Mouse (Mus musculus) embryonic facial prominence, embryonic 11.5 days (tissue): ENCODE measurements around the gene Rptor. TPM values are rescaled to one million over a fixed set of nuclear protein-coding genes. Genes with fewer than 3 reads are reported as not detected.
A peak's percentile ranks its signal among the peaks of the same experiment; 100 is the strongest.

Source experiments
- ATAC-seq: fragments of 200-750 bp; cut with Nextera tagmentation; replicated peaks from 2 replicates; pipeline ENCODE4 v1.8.0; 2017; ENCODE audit warnings: low read depth; ENCODE audit not compliant: insufficient number of reproducible peaks, low FRiP score, low TSS enrichment
- DNase-seq: peaks from one replicate; pipeline ENCODE4 v3.0.0-alpha.2; 2015; ENCODE audit warnings: low spot score
- H3K27ac ChIP-seq: fragments of 300-500 bp; sonication (generic); replicated peaks from 2 replicates; pipeline ENCODE4 v1.5.1; 2014; ENCODE audit warnings: mild to moderate bottlenecking, low read depth, low read length, control low read depth
- H3K27me3 ChIP-seq: fragments of 300-500 bp; sonication (generic); 2 replicates; pipeline ENCODE4 v1.6.1; 2014; ENCODE audit warnings: mild to moderate bottlenecking, low read length, moderate library complexity, mixed read lengths; ENCODE audit not compliant: control insufficient read depth, insufficient read depth
- H3K36me3 ChIP-seq: fragments of 300-500 bp; sonication (generic); replicated peaks from 2 replicates; pipeline ENCODE4 v1.6.1; 2014; ENCODE audit warnings: low read depth, mild to moderate bottlenecking, low read length, moderate library complexity, mixed read lengths; ENCODE audit not compliant: control insufficient read depth, insufficient read depth
- H3K4me1 ChIP-seq: fragments of 300-500 bp; sonication (generic); 2 replicates; pipeline ENCODE4 v1.6.1; 2014; ENCODE audit warnings: low read length, mixed read lengths; ENCODE audit not compliant: control insufficient read depth, insufficient read depth
- H3K4me2 ChIP-seq: fragments of 300-500 bp; sonication (generic); 2 replicates; pipeline ENCODE4 v1.6.1; 2014; ENCODE audit warnings: low read depth, mild to moderate bottlenecking, control low read depth, low read length, moderate library complexity
- H3K4me3 ChIP-seq: fragments of 300-500 bp; sonication (generic); 2 replicates; pipeline ENCODE4 v1.5.1; 2014; ENCODE audit warnings: low read depth, low read length, control low read depth
- H3K9ac ChIP-seq: fragments of 300-500 bp; sonication (generic); replicated peaks from 2 replicates; pipeline ENCODE4 v1.6.1; 2014; ENCODE audit warnings: mild to moderate bottlenecking, control low read depth, low read length
- H3K9me3 ChIP-seq: fragments of 300-500 bp; sonication (generic); replicated peaks from 2 replicates; pipeline ENCODE4 v1.6.1; 2016; ENCODE audit warnings: mild to moderate bottlenecking, low read length, inconsistent platforms, mixed read lengths; ENCODE audit not compliant: control insufficient read depth
- WGBS: fragments of 180-500 bp; shearing (Covaris S2); extraction: QIAGEN DNeasy Blood & Tissue Kit; methylation state at CpG from one replicate; pipeline ENCODE4 v1.1.7; 2014; 5-methylcytosine and 5-hydroxymethylcytosine counted together
- polyA plus RNA-seq: library from polyadenylated mRNA; unstranded; fragments of >200 nt; fragmentation: Nextera tagmentation; extraction: Ambion mirVana; gene quantifications from 2 replicates; pipeline ENCODE4 v1.2.1, GENCODE M21; 2014

Rptor gene
- polyA plus RNA-seq, 1 experiment from 2014 or later = 10.1 TPM

- no peak for DNase-seq
- Histone ChIP-seq H3K27me3 (no peaks in the 10 kb centered on the region; the same call in 1 of the 2 replicates), H3K9me3 (no peaks in the 10 kb centered on the region), H3K4me2 (no peak overlapping the region), H3K4me3 (no peak overlapping the region), H3K27ac (no peak overlapping the region), H3K4me1 (no peaks in the 10 kb centered on the region), H3K9ac (no peak overlapping the region), H3K36me3 (no peaks in the 10 kb centered on the region)
- ATAC-seq = no peak
- 80% methylated on average over 10 of the region's 10 CpGs for WGBS
Measured at GRCm38 (mm10) chr11:119564383-119564782, 38.3 kb upstream of the Rptor start.

- H3K9me3 ChIP-seq = no peaks in the 10 kb centered on the region
- H3K36me3 ChIP-seq = no peaks in the 10 kb centered on the region
- H3K9ac ChIP-seq = no peak overlapping the region
- no peak overlapping the region for H3K27ac ChIP-seq
- H3K4me3 ChIP-seq = no peak overlapping the region
- H3K4me1 ChIP-seq = no peaks in the 10 kb centered on the region
- H3K4me2 ChIP-seq = no peak overlapping the region
- H3K27me3 ChIP-seq = no peaks in the 10 kb centered on the region; the same call in 1 of the 2 replicates
- ATAC-seq (no peak), DNase-seq (no peak)
- WGBS = 66% methylated on average over 7 of the region's 7 CpGs
Measured at GRCm38 (mm10) chr11:119565021-119565420, 37.7 kb upstream of the Rptor start.

DNA sequence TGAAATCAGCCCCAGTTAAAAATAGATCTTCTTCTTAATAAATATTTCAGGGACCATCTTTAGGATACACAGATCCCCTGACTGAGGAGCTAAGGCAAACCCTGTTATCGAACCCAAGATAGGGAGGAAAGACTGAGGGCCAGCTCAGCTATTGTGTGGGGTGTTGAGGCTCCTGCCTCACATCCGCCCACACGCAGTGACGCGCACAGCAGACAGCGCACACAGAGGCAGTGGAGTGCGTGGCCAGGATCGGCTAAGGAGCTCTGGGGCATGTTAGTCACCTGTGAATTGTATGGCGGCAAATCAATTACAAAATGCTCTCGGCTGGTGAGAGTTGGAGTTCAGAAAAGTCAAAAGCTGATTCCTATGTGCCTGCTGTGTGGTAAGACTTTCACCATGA lies 37.0 kb upstream of the Rptor start:
- Histone ChIP-seq H3K27ac (no peak overlapping the region), H3K4me2 (no peak overlapping the region), H3K9ac (no peak overlapping the region), H3K9me3 (no peaks in the 10 kb centered on the region), H3K36me3 (no peaks in the 10 kb centered on the region), H3K4me3 (no peak overlapping the region), H3K4me1 (no peaks in the 10 kb centered on the region), H3K27me3 (no peaks in the 10 kb centered on the region; the same call in 1 of the 2 replicates)
- no peak for DNase-seq
- WGBS = 42% methylated on average over 10 of the region's 10 CpGs
- no peak for ATAC-seq

DNA sequence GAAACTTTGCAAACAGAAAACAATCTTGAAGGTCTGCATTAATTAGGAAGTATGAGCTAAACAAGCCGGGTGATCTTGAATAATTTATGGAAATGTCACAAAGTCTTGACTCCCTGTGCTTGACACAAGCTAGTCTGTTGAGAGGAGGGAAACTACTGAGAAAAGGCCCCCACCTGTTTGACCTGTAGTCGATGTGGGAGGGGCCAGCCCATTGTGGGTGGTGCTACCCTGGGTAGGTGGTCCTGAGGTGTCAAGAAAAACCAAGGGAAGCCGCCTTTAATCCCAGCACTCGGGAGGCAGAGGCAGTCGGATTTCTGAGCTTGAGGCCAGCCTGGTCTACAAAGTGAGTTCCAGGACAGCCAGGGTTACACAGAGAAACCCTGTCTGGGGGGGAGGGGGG lies 36.5 kb upstream of the Rptor start:
- Histone ChIP-seq H3K27me3 (no peaks in the 10 kb centered on the region; the same call in 1 of the 2 replicates), H3K36me3 (no peaks in the 10 kb centered on the region), H3K9ac (no peak overlapping the region), H3K4me1 (no peaks in the 10 kb centered on the region), H3K27ac (no peak overlapping the region), H3K4me3 (no peak overlapping the region), H3K4me2 (no peak overlapping the region), H3K9me3 (no peaks in the 10 kb centered on the region)
- no peak for DNase-seq
- no peak for ATAC-seq
- WGBS = 62% methylated on average over 5 of the region's 5 CpGs

GRCm38 (mm10) chr11:119572316-119573010 lies 30.2 kb upstream of the Rptor start:
- WGBS = 57% methylated on average over 15 of the region's 15 CpGs
- H3K4me1 ChIP-seq = no peaks in the 10 kb centered on the region
- H3K27ac ChIP-seq = no peak overlapping the region
- H3K4me3 ChIP-seq = no peak overlapping the region
- H3K4me2 ChIP-seq = no peak overlapping the region
- H3K27me3 ChIP-seq = no peaks in the 10 kb centered on the region
- no peak for DNase-seq
- 0 out of 2 replicates have a peak, but pooled peaks have one; percentile 44 for ATAC-seq
- H3K9ac ChIP-seq = no peak overlapping the region
- H3K9me3 ChIP-seq = no peaks in the 10 kb centered on the region
- no peaks in the 10 kb centered on the region for H3K36me3 ChIP-seq

DNA sequence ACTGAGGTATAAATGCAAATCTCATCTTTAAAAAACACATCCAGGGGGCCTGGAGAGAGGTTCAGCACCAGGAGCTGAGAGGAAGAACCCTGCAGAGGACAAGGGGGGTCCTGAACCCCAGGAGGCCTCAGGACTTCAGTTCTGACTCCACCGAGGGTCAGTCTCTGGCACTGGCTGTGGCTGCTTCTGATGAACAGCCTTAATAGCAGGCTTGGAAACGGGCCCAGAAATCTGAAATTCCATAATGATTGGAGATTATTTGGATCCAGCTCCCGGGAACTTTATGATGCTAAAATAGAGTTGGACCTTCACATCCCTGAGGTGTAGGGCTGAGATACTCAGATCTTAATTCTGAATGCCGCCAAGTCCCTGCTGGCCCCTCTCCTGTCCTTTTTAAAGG lies 25.9 kb upstream of the Rptor start:
- H3K27me3 ChIP-seq = no peaks in the 10 kb centered on the region
- no peak overlapping the region for H3K9ac ChIP-seq
- ATAC-seq (no peak), DNase-seq (no peak)
- H3K4me2 ChIP-seq = no peak overlapping the region
- H3K9me3 ChIP-seq = no peaks in the 10 kb centered on the region
- 11% methylated on average over 4 of the region's 4 CpGs for WGBS
- H3K4me1 ChIP-seq = 0 out of 2 replicates have a peak, but pooled peaks cover 2% of the 10 kb centered on the region
- no peak overlapping the region for H3K27ac ChIP-seq
- no peaks in the 10 kb centered on the region for H3K36me3 ChIP-seq
- no peak overlapping the region for H3K4me3 ChIP-seq

- no peak for ATAC-seq
- Histone ChIP-seq H3K4me2 (no peak overlapping the region), H3K27me3 (no peaks in the 10 kb centered on the region), H3K27ac (no peak overlapping the region), H3K4me3 (no peak overlapping the region), H3K9ac (no peak overlapping the region), H3K4me1 (0 out of 2 replicates have a peak, but pooled peaks cover 2% of the 10 kb centered on the region), H3K36me3 (no peaks in the 10 kb centered on the region), H3K9me3 (no peaks in the 10 kb centered on the region)
- WGBS = 88% methylated on average over 2 of the region's 2 CpGs
- no peak for DNase-seq
Measured at GRCm38 (mm10) chr11:119577721-119578120, 25.0 kb upstream of the Rptor start.

DNA sequence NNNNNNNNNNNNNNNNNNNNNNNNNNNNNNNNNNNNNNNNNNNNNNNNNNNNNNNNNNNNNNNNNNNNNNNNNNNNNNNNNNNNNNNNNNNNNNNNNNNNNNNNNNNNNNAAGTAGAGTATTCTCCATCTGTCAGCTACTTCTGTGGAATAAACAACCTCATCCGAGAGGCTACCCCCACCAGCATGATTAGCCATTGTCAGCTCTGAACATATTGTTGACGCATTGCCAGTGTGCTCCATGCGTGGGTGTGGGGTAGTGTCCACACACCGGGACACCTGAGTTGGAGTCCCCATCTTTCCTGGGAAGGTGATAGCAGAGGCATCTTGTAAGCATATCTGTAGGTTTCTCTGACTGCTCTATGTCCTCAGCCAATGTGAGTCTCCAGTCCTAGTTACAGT lies 16.2 kb upstream of the Rptor start:
- Histone ChIP-seq H3K9ac (no peak overlapping the region), H3K4me1 (no peaks in the 10 kb centered on the region), H3K4me3 (no peak overlapping the region), H3K4me2 (no peak overlapping the region), H3K36me3 (no peaks in the 10 kb centered on the region), H3K27me3 (no peaks in the 10 kb centered on the region), H3K27ac (no peak overlapping the region), H3K9me3 (no peaks in the 10 kb centered on the region)
- DNase-seq = no peak
- 84% methylated on average over 4 of the region's 4 CpGs for WGBS
- no peak for ATAC-seq
